Comparison of ENCODE assay signal across 8 mouse cellular contexts in the genomic region with DNA sequence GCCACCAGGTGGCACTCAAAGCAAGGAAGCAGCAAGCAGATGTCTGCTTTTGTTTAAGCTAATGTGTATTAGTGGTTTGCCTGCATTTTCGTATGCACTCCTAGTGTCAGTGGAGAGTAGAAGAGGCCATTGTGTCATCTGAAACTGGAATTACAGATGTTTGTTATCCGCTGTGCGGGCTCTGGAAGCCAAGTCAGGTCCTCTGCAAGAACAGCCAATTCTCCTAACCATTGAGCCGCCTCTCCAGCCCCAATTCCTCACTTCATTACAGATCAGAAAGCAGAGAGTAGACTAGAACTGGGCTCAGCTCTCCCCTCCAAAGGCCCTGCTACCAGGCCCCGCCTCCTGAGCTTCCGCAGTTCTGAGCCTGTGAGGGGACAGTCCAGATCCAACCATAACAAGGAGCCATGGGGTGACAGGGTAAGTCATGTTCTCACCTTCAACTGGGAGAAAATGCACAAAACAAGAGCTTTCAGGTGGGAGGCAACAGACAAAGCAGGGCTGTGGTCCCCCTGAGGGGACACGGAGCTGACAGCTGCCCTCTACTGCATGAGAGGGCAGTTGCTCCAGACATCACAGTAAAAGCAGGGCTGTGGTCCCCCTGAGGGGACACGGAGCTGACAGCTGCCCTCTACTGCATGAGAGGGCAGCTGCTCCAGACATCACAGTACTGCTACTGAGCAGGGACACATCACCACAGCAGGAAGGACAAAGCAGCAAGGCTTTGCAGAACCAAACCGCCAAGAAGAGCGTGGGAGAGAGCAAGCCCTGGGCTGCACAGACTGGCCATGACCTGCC. TPM values are rescaled to one million over a fixed set of nuclear protein-coding genes. Genes with fewer than 3 reads are reported as not detected.
DNase-seq lines count a peak whose midpoint lies in the region; ATAC-seq and TF ChIP-seq lines count a peak whose summit lies in the region.

No protein-coding gene starts in this region.

- no peak for TF ChIP-seq CTCF in Patski (IDR thresholded peaks at IDR 0.05)
- TF ChIP-seq CTCF in liver, embryonic 14.5 days (IDR thresholded peaks at IDR 0.05; ENCODE audit: low read depth) = peak; percentile 59; the same call in 1 of the 2 replicates

- ATAC-seq in kidney, embryonic 14.5 days (ENCODE audit: low FRiP score, low TSS enrichment) = peak; percentile 50
- no peak for ATAC-seq in Patski
- ATAC-seq in embryonic facial prominence, embryonic 13.5 days (ENCODE audit: insufficient number of reproducible peaks, insufficient read depth, low FRiP score, low TSS enrichment, low read depth) = no peak
- ATAC-seq in hematopoietic stem cell, adult 5-6 weeks (replicated peaks in 1 of 2; ENCODE audit: insufficient read depth in 1 of 2, low FRiP score in 2 of 2, low TSS enrichment in 1 of 2, low read depth in 1 of 2, poor library complexity in 2 of 2, severe bottlenecking in 2 of 2) = peak; percentile 30 to 43; a peak in 3 of 4 replicates
- no peak for ATAC-seq in liver, embryonic 14.5 days (ENCODE audit: insufficient read depth)
- peak; percentile 76 for ATAC-seq in neural tube, embryonic 11.5 days (ENCODE audit: insufficient read depth, low FRiP score, low TSS enrichment)

- peak overlapping the region; percentile 26; the same call in 1 of the 2 replicates for H3K27ac ChIP-seq in kidney, embryonic 14.5 days (ENCODE audit: low read depth, low read length)
- H3K27ac ChIP-seq in embryonic facial prominence, embryonic 13.5 days = peak overlapping the region; percentile 88
- no peak overlapping the region for H3K27ac ChIP-seq in liver, embryonic 14.5 days
- H3K27ac ChIP-seq in neural tube, embryonic 11.5 days (ENCODE audit: low read depth, low read length) = peak overlapping the region; percentile 89

- no peak overlapping the region for H3K9ac ChIP-seq in kidney, embryonic 14.5 days (ENCODE audit: low read depth, low read length)
- peak overlapping the region; percentile 28 for H3K9ac ChIP-seq in embryonic facial prominence, embryonic 13.5 days
- no peak overlapping the region for H3K9ac ChIP-seq in liver, embryonic 14.5 days (replicated peaks)
- peak overlapping the region; percentile 47; the same call in 1 of the 2 replicates for H3K9ac ChIP-seq in neural tube, embryonic 11.5 days (ENCODE audit: low read length)

- 0 out of 2 replicates have a peak, but pooled peaks cover 5% of the 10 kb centered on the region for H3K4me1 ChIP-seq in kidney, embryonic 14.5 days (ENCODE audit: control insufficient read depth, insufficient read depth, low read length)
- H3K4me1 ChIP-seq in embryonic facial prominence, embryonic 13.5 days = peaks cover 24% of the 10 kb centered on the region
- no peaks in the 10 kb centered on the region for H3K4me1 ChIP-seq in liver, embryonic 14.5 days (replicated peaks; ENCODE audit: control insufficient read depth in 2 of 2, insufficient read depth in 2 of 2, low read length in 1 of 2)
- 0 out of 2 replicates have a peak, but pooled peaks cover 7% of the 10 kb centered on the region for H3K4me1 ChIP-seq in neural tube, embryonic 11.5 days (ENCODE audit: control insufficient read depth, insufficient read depth, low read length)

- no peak overlapping the region for H3K4me2 ChIP-seq in kidney, embryonic 14.5 days (replicated peaks; ENCODE audit: low read depth, low read length)
- H3K4me2 ChIP-seq in embryonic facial prominence, embryonic 13.5 days = peak overlapping the region; percentile 40; the same call in 1 of the 2 replicates
- no peak overlapping the region for H3K4me2 ChIP-seq in liver, embryonic 14.5 days (ENCODE audit: low read depth)
- no peak overlapping the region for H3K4me2 ChIP-seq in neural tube, embryonic 11.5 days (ENCODE audit: low read depth)

- POLR2A ChIA-PET in Patski (lab: Charles Lee) = interaction anchor here (1.1 to 1.3 kb wide), 2 partner anchors 50 to 98 kb away, joined by 3 to 4 read pairs; no protein-coding TSS in a partner anchor

- H3K9me3 ChIP-seq in kidney, embryonic 14.5 days (ENCODE audit: control insufficient read depth, low read length) = no peaks in the 10 kb centered on the region
- H3K9me3 ChIP-seq in embryonic facial prominence, embryonic 13.5 days = no peaks in the 10 kb centered on the region
- H3K9me3 ChIP-seq in liver, embryonic 14.5 days (ENCODE audit: control insufficient read depth, low read length) = no peaks in the 10 kb centered on the region
- no peaks in the 10 kb centered on the region for H3K9me3 ChIP-seq in neural tube, embryonic 11.5 days (ENCODE audit: control insufficient read depth, low read length)

- H3K4me3 ChIP-seq in kidney, embryonic 14.5 days (ENCODE audit: low read length) = no peak overlapping the region
- no peak overlapping the region for H3K4me3 ChIP-seq in embryonic facial prominence, embryonic 13.5 days
- no peak overlapping the region for H3K4me3 ChIP-seq in liver, embryonic 14.5 days (ENCODE audit: insufficient read depth in 1 of 2, low read depth in 2 of 2, low read length in 2 of 2)
- no peak overlapping the region for H3K4me3 ChIP-seq in neural tube, embryonic 11.5 days (ENCODE audit: low read depth, low read length)

- no peak for DNase-seq in kidney, adult 11 months
- DNase-seq in Patski (ENCODE audit: low read depth, low spot score) = peak; percentile 38
- no peak for DNase-seq in liver, embryonic 14.5 days (ENCODE audit: low read depth in 3 of 3, low spot score in 3 of 3)
- peak; percentile 58 for DNase-seq in neural tube, embryonic 11.5 days (ENCODE audit: low spot score)
- DNase-seq in right cerebral cortex, postnatal 25 days = no peak

- no peak for TF ChIP-seq EP300 in liver, embryonic 14.5 days (IDR thresholded peaks at IDR 0.05; ENCODE audit: low read depth)

- no peaks in the 10 kb centered on the region for H3K27me3 ChIP-seq in kidney, embryonic 14.5 days (ENCODE audit: control insufficient read depth, insufficient read depth, low read length)
- H3K27me3 ChIP-seq in Patski = no peaks in the 10 kb centered on the region
- H3K27me3 ChIP-seq in embryonic facial prominence, embryonic 13.5 days = no peaks in the 10 kb centered on the region
- no peaks in the 10 kb centered on the region for H3K27me3 ChIP-seq in liver, embryonic 14.5 days (ENCODE audit: control insufficient read depth, insufficient read depth, low read length)
- no peaks in the 10 kb centered on the region for H3K27me3 ChIP-seq in neural tube, embryonic 11.5 days (ENCODE audit: control insufficient read depth, insufficient read depth, low read length)

- H3K36me3 ChIP-seq in kidney, embryonic 14.5 days (ENCODE audit: control insufficient read depth, insufficient read depth, low read length) = peaks cover 22% of the 10 kb centered on the region
- peaks cover 33% of the 10 kb centered on the region for H3K36me3 ChIP-seq in embryonic facial prominence, embryonic 13.5 days
- H3K36me3 ChIP-seq in liver, embryonic 14.5 days (replicated peaks; ENCODE audit: control insufficient read depth, insufficient read depth, low read depth) = no peaks in the 10 kb centered on the region
- no peaks in the 10 kb centered on the region for H3K36me3 ChIP-seq in neural tube, embryonic 11.5 days (ENCODE audit: control insufficient read depth, insufficient read depth, low read length)

- in situ Hi-C loops in Patski (cut with MboI; ENCODE audit: low pct_unique_long_range_greater_than_20kb) = loop anchor here (5.0 kb wide), 2 partner anchors 50 to 95 kb away; no protein-coding TSS in a partner anchor

- 26% methylated on average over 10 of the region's 10 CpGs for WGBS in kidney, embryonic 14.5 days
- 10% methylated on average over 10 of the region's 10 CpGs for whole genome bisulfite sequencing in embryonic facial prominence, embryonic 13.5 days
- 27% methylated on average over 10 of the region's 10 CpGs for WGBS in liver, embryonic 14.5 days (ENCODE audit: insufficient replicate concordance)
- WGBS in neural tube, embryonic 11.5 days = 24% methylated on average over 10 of the region's 10 CpGs

- CTCF ChIA-PET in Patski (lab: Charles Lee) = interaction anchor here (0.7 to 2.2 kb wide), 7 partner anchors 13 to 96 kb away, joined by 3 to 18 read pairs (median 3); a partner anchor contains a TSS

RNA-seq across cellular contexts. Expression of a gene that starts 13.4 kb away (rescaled TPM):
- polyA plus RNA-seq in kidney, embryonic 14.5 days (2014; fragmentation: Nextera tagmentation; extraction: Ambion mirVana) = 4.8 and 7.8 TPM in 2 replicates
- polyA plus RNA-seq in Patski (2021) = 0.15 TPM
- 6.1 and 7.3 TPM in 2 replicates for polyA plus RNA-seq in embryonic facial prominence, embryonic 13.5 days (2015; fragmentation: Nextera tagmentation; extraction: Ambion mirVana)
- total RNA-seq in hematopoietic stem cell, adult 5-6 weeks (2017) = 3.1 and 13.6 TPM in 2 replicates
- 13.3 and 14.3 TPM in 2 replicates for polyA plus RNA-seq in liver, embryonic 14.5 days (2012; rRNA removed)
- 12.5 and 14.7 TPM in 2 replicates for polyA plus RNA-seq in liver, embryonic 14.5 days (2014; fragmentation: Nextera tagmentation; extraction: Ambion mirVana)
- 3.8 and 4.9 TPM in 2 replicates for polyA plus RNA-seq in neural tube, embryonic 11.5 days (2014; fragmentation: Nextera tagmentation; extraction: Ambion mirVana)

RNA-seq across cellular contexts. Expression of a gene that starts 26.8 kb away (rescaled TPM):
- polyA plus RNA-seq in kidney, embryonic 14.5 days (2014; fragmentation: Nextera tagmentation; extraction: Ambion mirVana) = 11.5 and 15.1 TPM in 2 replicates
- 92.1 TPM for polyA plus RNA-seq in Patski (2021)
- polyA plus RNA-seq in embryonic facial prominence, embryonic 13.5 days (2015; fragmentation: Nextera tagmentation; extraction: Ambion mirVana) = 13.8 and 16.7 TPM in 2 replicates
- total RNA-seq in hematopoietic stem cell, adult 5-6 weeks (2017) = 7.3 and 7.4 TPM in 2 replicates
- 3.4 and 4.2 TPM in 2 replicates for polyA plus RNA-seq in liver, embryonic 14.5 days (2012; rRNA removed)
- polyA plus RNA-seq in liver, embryonic 14.5 days (2014; fragmentation: Nextera tagmentation; extraction: Ambion mirVana) = 1.9 and 2.6 TPM in 2 replicates
- 10.2 and 10.7 TPM in 2 replicates for polyA plus RNA-seq in neural tube, embryonic 11.5 days (2014; fragmentation: Nextera tagmentation; extraction: Ambion mirVana)

RNA-seq across cellular contexts. Expression of a gene that starts 55.5 kb away (rescaled TPM):
- 0.53 and 0.86 TPM in 2 replicates for polyA plus RNA-seq in kidney, embryonic 14.5 days (2014; fragmentation: Nextera tagmentation; extraction: Ambion mirVana)
- polyA plus RNA-seq in Patski (2021) = 44.1 TPM
- 0.95 and 1.2 TPM in 2 replicates for polyA plus RNA-seq in embryonic facial prominence, embryonic 13.5 days (2015; fragmentation: Nextera tagmentation; extraction: Ambion mirVana)
- total RNA-seq in hematopoietic stem cell, adult 5-6 weeks (2017) = 0.45 TPM in 1 of 2 replicates, not detected in the other
- polyA plus RNA-seq in liver, embryonic 14.5 days (2012; rRNA removed) = 0.06 and 0.10 TPM in 2 replicates
- 0.13 and 0.14 TPM in 2 replicates for polyA plus RNA-seq in liver, embryonic 14.5 days (2014; fragmentation: Nextera tagmentation; extraction: Ambion mirVana)
- polyA plus RNA-seq in neural tube, embryonic 11.5 days (2014; fragmentation: Nextera tagmentation; extraction: Ambion mirVana) = 0.26 and 0.61 TPM in 2 replicates

Comparison
In these comparisons a context has a peak if more than half of its experiments do, and no peak if none do; other contexts are left out.
1. ATAC-seq: peak in kidney, embryonic 14.5 days (single experiment), hematopoietic stem cell, adult 5-6 weeks (2 of 2) and neural tube, embryonic 11.5 days (single experiment); none in Patski (single experiment), embryonic facial prominence, embryonic 13.5 days (single experiment) and liver, embryonic 14.5 days (single experiment).
2. H3K9ac ChIP-seq: peak in embryonic facial prominence, embryonic 13.5 days (single experiment) and neural tube, embryonic 11.5 days (single experiment); none in kidney, embryonic 14.5 days (single experiment) and liver, embryonic 14.5 days (single experiment).
3. DNase-seq: peak in Patski (single experiment) and neural tube, embryonic 11.5 days (single experiment); none in kidney, adult 11 months (single experiment), liver, embryonic 14.5 days (0 of 3) and right cerebral cortex, postnatal 25 days (single experiment).
4. RNA of a gene that starts 55.5 kb away (polyA plus RNA-seq): 44.1 TPM in Patski (single experiment); 0.95 to 1.2 TPM in embryonic facial prominence, embryonic 13.5 days, 0.26 to 0.61 TPM in neural tube, embryonic 11.5 days, 0.53 to 0.86 TPM in kidney, embryonic 14.5 days and 0.06 to 0.14 TPM in liver, embryonic 14.5 days; every median in the first group is over 10 times any median in the second.